Mouse (Mus musculus) forelimb bud, embryonic 11.5 days (tissue): Measurements from ENCODE around the gene Lonp2.

ENCODE experiments used
- DNase-seq: peaks from one replicate; pipeline ENCODE4 v3.0.0-alpha.2; 2012; ENCODE audit warnings: low read depth, low spot score

Lonp2 gene

GRCm38 (mm10) chr8:86746511-86746910, 122.7 kb downstream of the Lonp2 start:
- DNase-seq, result no peak

GRCm38 (mm10) chr8:86749842-86750241, 126.0 kb downstream of the Lonp2 start:
- no peak for DNase-seq

GRCm38 (mm10) chr8:86756948-86757733, 133.3 kb downstream of the Lonp2 start:
- no peak for DNase-seq

- no peak for DNase-seq
Observed at GRCm38 (mm10) chr8:86758651-86759050, 134.8 kb downstream of the Lonp2 start.

- DNase-seq, result no peak
Observed at GRCm38 (mm10) chr8:86759090-86759491, 135.2 kb downstream of the Lonp2 start.

- DNase-seq, result no peak
Observed at GRCm38 (mm10) chr8:86760746-86761145, 136.9 kb downstream of the Lonp2 start.

GRCm38 (mm10) chr8:86762806-86763205, 139.0 kb downstream of the Lonp2 start:
- no peak for DNase-seq

- DNase-seq, result no peak
Observed at GRCm38 (mm10) chr8:86765155-86765554, 141.3 kb downstream of the Lonp2 start.

GRCm38 (mm10) chr8:86765669-86766068, 141.8 kb downstream of the Lonp2 start:
- DNase-seq, result no peak

GRCm38 (mm10) chr8:86766548-86767211, 142.8 kb downstream of the Lonp2 start:
- no peak for DNase-seq

GRCm38 (mm10) chr8:86768499-86768898, 144.7 kb downstream of the Lonp2 start:
- DNase-seq, result no peak

- no peak for DNase-seq
Observed at GRCm38 (mm10) chr8:86769945-86770715, 146.3 kb downstream of the Lonp2 start.
